Mouse (Mus musculus) lung, adult 2 months (tissue): ENCODE results near the gene Nccrp1. TPM values are rescaled to one million over a fixed set of nuclear protein-coding genes. Genes with fewer than 3 reads are reported as not detected.

Source experiments
- DNase-seq: peaks from one replicate; pipeline ENCODE4 v3.0.0; 2022
- H3K4me1 ChIP-seq: fragments of 200-500 bp; 2 replicates; pipeline ENCODE4 v1.6.1; 2011; ENCODE audit warnings: low read length; ENCODE audit not compliant: control insufficient read depth, insufficient read depth
- H3K4me3 ChIP-seq: fragments of 200-500 bp; replicated peaks from 2 replicates; pipeline ENCODE3; 2011; ENCODE audit warnings: low read depth, mild to moderate bottlenecking, control low read depth, low read length; ENCODE audit errors: extremely low read depth
- CTCF ChIP-seq: fragments of 200-500 bp; IDR thresholded peaks from 2 replicates; pipeline ENCODE4 v1.5.1; 2011; ENCODE audit warnings: mild to moderate bottlenecking, low read length, control low read depth; ENCODE audit not compliant: insufficient read depth
- POLR2A ChIP-seq: fragments of 200-500 bp; IDR thresholded peaks from 2 replicates; pipeline ENCODE4 v1.6.1; 2011; ENCODE audit warnings: low read depth, mild to moderate bottlenecking, control low read depth, low read length, borderline replicate concordance; ENCODE audit errors: extremely low read depth
- WGBS: fragments of 180-500 bp; shearing (Covaris S2); methylation state at CpG from one replicate; pipeline ENCODE4 v1.1.7; 2018; 5-methylcytosine and 5-hydroxymethylcytosine counted together
- polyA plus RNA-seq: library from polyadenylated mRNA; depleted of rRNA; stranded (reverse); fragments of >200 nt; gene quantifications from 2 replicates; pipeline ENCODE4 v1.2.3, GENCODE M21; 2012

Nccrp1 gene
- polyA plus RNA-seq, 1 experiment = 27.0 TPM

DNA sequence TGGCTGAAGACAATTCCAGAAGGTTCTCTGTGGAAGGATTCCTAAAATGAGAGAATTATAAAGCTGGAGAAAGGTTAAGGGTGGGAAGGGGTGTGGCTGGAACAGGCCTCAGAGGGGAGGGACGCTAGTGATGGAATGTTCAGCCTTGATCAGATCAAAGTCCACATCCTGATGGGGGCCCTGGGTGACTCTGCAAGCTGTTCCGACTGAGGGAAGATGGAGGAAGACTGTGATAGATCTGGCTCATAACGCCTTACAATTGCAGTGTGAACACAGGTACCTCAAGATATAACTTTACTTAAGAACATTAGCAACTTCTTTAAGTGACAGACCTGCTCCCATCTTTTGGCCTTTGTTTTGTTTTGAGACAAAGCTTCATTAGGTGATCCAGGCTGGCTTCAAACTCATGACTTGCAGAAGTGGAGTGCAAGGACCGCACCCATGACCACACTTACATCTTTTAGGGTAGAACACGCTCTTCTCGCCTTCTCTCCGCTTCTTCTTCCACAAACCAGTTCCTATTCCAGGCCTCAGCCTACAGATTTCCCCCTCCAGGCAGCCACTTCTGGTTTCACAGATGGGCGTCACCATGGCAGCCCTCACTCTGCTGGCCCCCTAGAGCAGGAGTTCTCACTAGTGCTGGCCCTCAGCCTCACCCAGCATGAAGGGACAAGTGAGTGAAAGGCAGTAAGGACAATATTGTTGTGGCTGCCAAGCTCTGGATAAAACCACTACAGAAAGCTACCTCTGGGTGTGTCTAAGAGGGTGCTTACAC, 36.7 kb upstream of the Nccrp1 start:
- Histone ChIP-seq H3K4me3 (no peak overlapping the region), H3K4me1 (peaks cover 54% of the 10 kb centered on the region)
- WGBS = 60% methylated on average over 8 of the region's 8 CpGs
- TF ChIP-seq CTCF (no peak), POLR2A (no peak)
- peak; percentile 44 for DNase-seq

DNA sequence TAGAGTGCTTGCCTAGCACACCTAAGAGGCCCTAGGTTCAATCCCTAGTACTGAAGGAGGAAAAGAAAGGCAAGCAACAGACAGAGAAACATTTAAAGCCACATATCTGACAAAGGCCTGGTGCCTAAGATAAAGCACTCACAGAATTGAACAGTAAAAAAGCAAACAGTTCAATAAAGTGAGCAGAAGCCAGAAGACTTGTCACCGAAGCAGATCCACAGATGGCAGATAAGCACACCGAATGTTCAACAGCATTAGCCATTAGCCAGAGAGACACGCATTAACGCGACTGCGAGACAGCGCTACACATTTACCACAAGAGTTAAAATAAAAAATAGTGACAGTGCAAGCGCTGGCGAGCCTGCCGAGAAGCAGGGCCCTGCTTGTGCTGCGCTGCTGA, 35.8 kb upstream of the Nccrp1 start:
- TF ChIP-seq POLR2A = no peak
- no peak for TF ChIP-seq CTCF
- Histone ChIP-seq H3K4me1 (peaks cover 59% of the 10 kb centered on the region), H3K4me3 (no peak overlapping the region)
- DNase-seq = no peak
- WGBS = 76% methylated on average over 11 of the region's 11 CpGs

DNA sequence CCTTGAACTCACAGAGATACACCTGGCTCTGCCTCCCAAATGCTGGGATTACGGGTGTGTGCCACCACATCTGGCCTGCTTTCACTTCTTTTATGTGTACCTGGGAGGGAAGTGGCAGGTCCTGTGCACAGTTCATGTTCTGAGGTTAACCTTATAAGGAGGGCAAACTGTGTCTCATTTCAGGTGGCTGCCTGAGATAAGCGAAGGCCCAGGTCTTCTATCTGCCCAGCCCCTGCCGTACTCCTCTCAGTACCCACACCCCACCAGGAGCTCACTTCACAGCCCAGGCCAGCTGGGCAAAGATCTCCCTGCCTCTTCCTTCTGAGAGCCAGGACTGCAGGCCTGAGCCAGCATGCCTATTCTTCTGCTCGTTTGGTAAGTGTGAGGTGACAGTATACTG, 34.7 kb upstream of the Nccrp1 start:
- WGBS = 60% methylated on average over 4 of the region's 4 CpGs

DNA sequence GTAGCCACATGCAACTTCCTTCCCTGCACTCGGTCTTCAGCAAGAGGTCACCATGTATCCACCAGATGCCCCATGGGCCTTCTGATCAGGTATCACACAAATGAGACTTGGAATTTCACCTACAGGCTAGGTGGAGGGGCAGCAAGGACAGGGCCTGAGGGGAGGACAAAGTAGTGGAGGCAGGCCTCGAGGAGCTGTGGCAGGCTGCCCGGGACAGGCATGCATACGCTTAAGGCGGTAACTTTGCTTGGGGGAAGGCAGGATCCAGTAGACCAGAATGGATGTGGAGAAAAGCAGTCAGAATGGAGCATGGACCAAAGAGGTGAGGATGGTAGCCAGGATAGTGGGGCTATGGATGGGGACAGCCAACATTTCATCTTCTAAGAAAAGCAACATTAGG, 32.8 kb upstream of the Nccrp1 start:
- no peak for DNase-seq
- H3K4me3 ChIP-seq = no peak overlapping the region
- TF ChIP-seq POLR2A (no peak), CTCF (no peak)
- peaks cover 58% of the 10 kb centered on the region for H3K4me1 ChIP-seq
- 57% methylated on average over 5 of the region's 5 CpGs for WGBS

More for the DNA sequence above, 34.7 kb upstream of the Nccrp1 start:
- no peak for DNase-seq
- no peak overlapping the region for H3K4me3 ChIP-seq
- H3K4me1 ChIP-seq = peaks cover 59% of the 10 kb centered on the region
- TF ChIP-seq CTCF (no peak), POLR2A (no peak)

DNA sequence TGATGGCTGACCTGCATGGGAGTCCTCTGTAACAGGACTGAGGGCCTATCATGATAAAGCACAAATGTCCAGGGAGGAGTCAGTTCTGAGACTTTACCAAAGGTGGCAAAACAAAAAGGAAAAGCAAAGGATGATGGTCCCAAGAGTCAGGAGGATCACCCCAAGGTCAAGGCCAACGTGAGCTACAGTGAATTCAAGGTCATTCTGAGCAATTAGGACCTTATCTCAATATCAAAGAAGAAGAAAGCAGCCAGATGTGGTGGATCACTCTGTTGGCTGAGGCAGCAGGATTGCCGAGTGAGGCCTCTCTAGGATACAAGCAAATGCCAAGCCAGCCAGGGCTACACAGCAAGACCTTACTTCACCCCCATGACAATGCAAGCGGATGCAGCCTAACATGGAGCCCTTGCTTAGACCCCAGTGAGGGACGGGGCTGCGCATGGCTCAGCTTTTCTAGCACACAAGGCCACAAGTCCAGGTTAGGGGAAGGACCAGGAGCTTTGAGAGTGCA, 31.5 kb upstream of the Nccrp1 start:
- Histone ChIP-seq H3K4me1 (peaks cover 61% of the 10 kb centered on the region), H3K4me3 (no peak overlapping the region)
- WGBS = 66% methylated on average over 5 of the region's 5 CpGs
- no peak for TF ChIP-seq POLR2A
- no peak for TF ChIP-seq CTCF
- no peak for DNase-seq

DNA sequence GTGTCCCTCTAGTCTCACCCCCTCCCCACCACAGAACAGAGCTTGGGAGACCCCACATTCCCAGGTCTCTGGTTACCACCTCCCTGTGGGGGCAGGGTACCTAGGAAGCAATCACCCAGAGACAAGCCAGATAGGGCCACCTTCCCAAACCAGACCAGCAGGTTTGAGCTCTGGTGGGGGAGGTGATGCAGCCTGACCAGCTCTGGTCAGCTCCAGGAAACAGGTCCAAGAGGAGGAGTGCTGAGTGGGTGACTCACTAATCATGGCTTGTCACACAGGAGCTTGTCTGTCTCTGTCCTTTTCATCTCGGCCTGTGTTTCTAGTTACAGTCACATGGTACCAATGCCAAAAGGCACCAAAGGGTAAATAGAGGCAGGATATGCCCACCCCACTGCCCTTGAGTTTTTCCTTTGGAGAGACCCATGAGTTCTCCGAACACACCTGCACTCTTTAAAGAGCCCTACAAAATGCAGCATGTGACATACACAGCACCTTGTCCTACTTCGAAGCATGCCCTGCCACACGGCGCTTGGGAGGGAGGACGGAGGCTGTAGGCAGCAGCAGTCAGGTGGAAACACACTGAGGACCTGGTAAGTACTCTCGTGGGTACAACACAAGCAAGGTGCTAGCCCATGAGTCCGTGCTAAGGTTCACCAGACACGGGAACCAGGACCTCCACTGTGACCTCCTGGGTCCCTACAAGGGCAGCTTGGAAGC, 30.9 kb upstream of the Nccrp1 start:
- WGBS = 66% methylated on average over 9 of the region's 9 CpGs
- peaks cover 64% of the 10 kb centered on the region for H3K4me1 ChIP-seq
- TF ChIP-seq CTCF (no peak), POLR2A (peak; percentile 11; the same call in 1 of the 2 replicates)
- DNase-seq = peak; percentile 80
- no peak overlapping the region for H3K4me3 ChIP-seq

DNA sequence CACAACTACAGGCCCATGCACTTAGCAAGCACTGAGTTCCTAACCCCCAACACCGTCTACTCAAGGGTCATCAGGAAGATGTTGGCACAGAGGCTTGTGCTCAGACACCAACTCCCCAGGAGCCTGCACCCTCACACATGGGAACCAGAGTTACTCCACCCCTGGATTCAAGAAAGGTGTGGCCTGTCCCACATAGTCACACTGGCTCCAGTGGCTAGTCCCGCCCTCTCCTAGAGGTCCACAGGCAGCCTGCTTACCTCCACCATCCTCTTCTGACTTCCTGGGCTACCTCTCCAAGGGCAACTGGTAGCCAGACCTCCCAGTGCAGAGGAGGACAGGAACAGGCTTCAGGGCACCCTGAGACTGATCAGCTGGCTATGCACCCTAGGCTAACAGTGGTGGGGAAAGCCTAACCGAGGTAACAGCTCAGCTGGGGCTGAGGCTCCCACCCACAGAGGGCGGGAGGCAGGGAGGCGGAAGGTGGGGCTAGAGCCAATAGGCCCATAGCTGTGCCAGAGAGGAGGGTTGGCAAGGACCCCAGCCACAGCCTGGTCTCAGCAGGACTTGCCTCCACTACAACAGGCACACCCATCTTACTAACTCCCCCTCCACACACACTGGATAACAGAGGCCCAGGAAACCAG, 29.3 kb upstream of the Nccrp1 start:
- H3K4me1 ChIP-seq = peaks cover 80% of the 10 kb centered on the region

DNA sequence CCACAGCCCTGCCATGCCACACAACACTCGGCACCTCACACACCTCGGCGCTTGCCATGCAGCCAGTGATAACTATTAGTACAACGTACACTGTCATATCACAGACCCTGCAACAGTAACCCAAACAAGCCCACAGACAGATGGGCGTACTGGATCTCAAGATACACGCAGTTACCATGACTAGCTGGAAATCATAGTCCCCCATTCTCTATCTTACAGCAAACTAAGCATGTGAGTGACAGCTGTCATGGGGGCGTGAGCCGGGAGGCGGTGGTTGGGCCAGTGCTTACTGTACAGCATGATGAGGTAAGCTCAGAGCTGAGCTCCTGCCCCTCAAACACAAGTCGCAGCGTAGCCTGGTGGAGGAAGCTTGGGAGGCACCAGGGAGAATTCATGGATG, 28.5 kb upstream of the Nccrp1 start:
- WGBS = 71% methylated on average over 11 of the region's 11 CpGs
- TF ChIP-seq POLR2A = no peak
- 0 out of 2 replicates have a peak, but pooled peaks have one; percentile 3 for TF ChIP-seq CTCF
- peaks cover 84% of the 10 kb centered on the region for H3K4me1 ChIP-seq
- no peak overlapping the region for H3K4me3 ChIP-seq
- no peak for DNase-seq

More for the DNA sequence above, 29.3 kb upstream of the Nccrp1 start:
- peak overlapping the region; percentile 45 for H3K4me3 ChIP-seq
- TF ChIP-seq CTCF = no peak
- no peak for TF ChIP-seq POLR2A
- DNase-seq = peak; percentile 78
- 25% methylated on average over 5 of the region's 5 CpGs for WGBS

DNA sequence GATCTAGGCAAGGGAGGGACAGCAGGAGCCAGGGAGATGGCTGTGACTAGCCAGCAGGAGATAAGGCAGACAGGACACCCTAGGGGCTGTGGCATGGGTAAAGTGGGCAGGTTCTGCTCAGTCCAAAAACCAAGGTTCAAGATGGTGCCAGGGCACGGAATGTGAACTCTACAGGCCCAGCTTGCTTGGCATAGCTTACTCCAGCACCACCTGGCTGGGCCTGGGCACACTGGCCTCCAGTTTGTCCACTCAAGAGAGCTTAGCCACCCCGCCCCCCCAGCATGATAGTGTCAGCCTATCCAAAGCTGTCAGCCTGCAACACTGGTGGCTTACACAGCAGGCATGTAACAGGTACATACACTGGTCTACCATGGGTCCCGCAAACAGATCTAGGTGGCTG, 26.2 kb upstream of the Nccrp1 start:
- WGBS = 80% methylated on average over 3 of the region's 3 CpGs
- Histone ChIP-seq H3K4me3 (no peak overlapping the region), H3K4me1 (peaks cover 81% of the 10 kb centered on the region)
- TF ChIP-seq POLR2A (no peak), CTCF (no peak)
- DNase-seq = no peak
